Mouse (Mus musculus) midbrain, embryonic 10.5 days (tissue): ENCODE measurements at regions not wholly inside any gene's neighbourhood (a gene's known extent, or its start where the extent isn't known, plus 50 kb on each side); places are given as distances from the start of the nearest gene placed in this dataset.
"Not testable (repeated sequence)": the region's sequence is repeated elsewhere in the genome, so short reads cannot be mapped to it uniquely, and the experiment has no call there.

Source experiments
- DNase-seq: peaks from one replicate; pipeline ENCODE4 v3.0.0-alpha.2; 2017; ENCODE audit warnings: low spot score
- H3K27ac ChIP-seq: fragments of 300-500 bp; sonication (generic); replicated peaks from 2 replicates; pipeline ENCODE4 v1.5.1; 2016; ENCODE audit warnings: mild to moderate bottlenecking
- H3K27me3 ChIP-seq: fragments of 300-500 bp; sonication (generic); 2 replicates; pipeline ENCODE4 v1.6.1; 2016; ENCODE audit warnings: low read depth, mild to moderate bottlenecking; ENCODE audit not compliant: poor library complexity, severe bottlenecking
- H3K36me3 ChIP-seq: fragments of 300-500 bp; sonication (generic); 2 replicates; pipeline ENCODE4 v1.6.1; 2016; ENCODE audit warnings: mild to moderate bottlenecking, moderate library complexity
- H3K4me1 ChIP-seq: fragments of 300-500 bp; sonication (generic); 2 replicates; pipeline ENCODE4 v1.6.1; 2016
- H3K4me3 ChIP-seq: fragments of 300-500 bp; sonication (generic); 2 replicates; pipeline ENCODE4 v1.5.1; 2016; ENCODE audit warnings: mild to moderate bottlenecking, moderate library complexity
- H3K9me3 ChIP-seq: fragments of 300-500 bp; sonication (generic); replicated peaks from 2 replicates; pipeline ENCODE4 v1.6.1; 2016; ENCODE audit warnings: mild to moderate bottlenecking
- WGBS: fragments of 180-500 bp; shearing (Covaris S2); methylation state at CpG from one replicate; pipeline ENCODE4 v1.1.7; 2016; 5-methylcytosine and 5-hydroxymethylcytosine counted together

- H3K4me3 ChIP-seq, H3K4me1 ChIP-seq, H3K36me3 ChIP-seq, H3K27ac ChIP-seq, DNase-seq, H3K27me3 ChIP-seq: not testable (repeated sequence)
- peaks cover 30% of the 10 kb centered on the region for H3K9me3 ChIP-seq
- WGBS = 84% methylated on average over 21 of the region's 21 CpGs
These were observed 66.7 kb upstream of the Zfp960 start for GRCm38 (mm10) chr17:16997241-16997640.

DNA sequence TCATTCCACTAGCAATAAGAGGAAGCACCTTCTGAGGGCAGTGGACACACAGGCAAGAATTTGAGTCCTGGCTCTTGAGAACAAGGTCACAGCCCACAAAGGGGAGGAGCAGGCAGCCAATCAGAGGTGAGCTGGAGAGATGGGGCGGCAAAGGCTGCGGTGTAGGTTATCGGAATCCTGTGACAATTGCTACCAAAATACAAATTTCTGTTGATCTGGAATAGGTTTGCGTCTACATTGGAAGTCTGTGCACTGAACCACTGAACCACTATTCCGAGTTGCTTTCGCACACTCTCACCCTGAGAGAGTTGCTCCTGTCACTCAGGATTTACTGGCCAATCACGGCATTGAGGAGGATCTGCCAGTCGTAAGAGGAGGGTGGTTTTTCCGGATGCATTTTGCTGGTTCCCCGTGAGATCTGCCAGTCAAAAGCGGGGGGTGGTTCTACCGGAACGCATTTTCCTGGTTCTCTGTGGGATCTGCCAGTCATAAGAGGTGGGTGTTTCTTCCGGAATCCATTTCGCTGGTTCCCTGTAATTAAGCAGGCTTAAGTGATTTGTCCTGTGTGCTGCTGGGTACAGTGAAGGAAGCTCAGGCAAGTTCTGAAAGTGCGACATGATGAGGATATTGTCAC lies 59.2 kb upstream of the Zfp960 start:
- H3K4me1 ChIP-seq, H3K27me3 ChIP-seq, H3K36me3 ChIP-seq: not testable (repeated sequence)
- whole genome bisulfite sequencing = 4% methylated on average over 16 of the region's 16 CpGs
- peak overlapping the region; percentile 56 for H3K4me3 ChIP-seq
- H3K9me3 ChIP-seq = peaks cover 16% of the 10 kb centered on the region; the same call in 1 of the 2 replicates
- H3K27ac ChIP-seq = peak overlapping the region; percentile 61
- DNase-seq = peak; percentile 84

- DNase-seq = peak; percentile 20
- Histone ChIP-seq H3K9me3 (peaks cover 20% of the 10 kb centered on the region; the same call in 1 of the 2 replicates), H3K4me3 (peak overlapping the region; percentile 56), H3K27ac (peak overlapping the region; percentile 61)
- H3K4me1 ChIP-seq, H3K36me3 ChIP-seq, H3K27me3 ChIP-seq: not testable (repeated sequence)
- 10% methylated on average over 11 of the region's 11 CpGs for WGBS
These were observed 58.6 kb upstream of the Zfp960 start for GRCm38 (mm10) chr17:17005267-17005666.
